Mouse (Mus musculus) c-Kit-positive CD71-positive TER-119-negative erythroid progenitor cells, embryonic 14.5 days (primary cell): Measurements from ENCODE around the gene Timp3.

Experiments
- DNase-seq: peaks from one replicate; pipeline ENCODE4 v3.0.0-alpha.2; 2013; ENCODE audit warnings: low read depth

Timp3 gene

GRCm38 (mm10) chr10:86387821-86388440 lies 87.8 kb downstream of the Timp3 start:
- no peak for DNase-seq

DNA sequence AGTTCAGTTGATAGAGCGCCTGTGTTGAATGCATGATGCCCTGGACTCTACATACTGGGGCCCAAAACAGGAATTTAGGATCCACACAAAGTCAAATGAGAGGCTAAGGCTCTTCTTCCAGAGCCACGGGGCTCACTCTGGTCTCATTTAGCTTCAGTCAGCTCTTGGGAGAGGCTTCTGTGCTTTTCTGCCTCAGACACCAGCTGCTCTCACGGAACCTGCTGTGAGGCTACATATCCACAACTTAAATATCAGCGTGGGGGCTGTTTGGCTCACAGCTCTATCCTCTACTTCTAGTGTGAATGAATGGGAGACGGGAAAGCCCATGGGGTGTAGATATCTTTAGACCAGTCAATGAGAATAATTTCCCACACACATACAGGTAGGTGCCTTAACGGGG lies 88.6 kb downstream of the Timp3 start:
- no peak for DNase-seq

GRCm38 (mm10) chr10:86389357-86389756 lies 89.2 kb downstream of the Timp3 start:
- DNase-seq, result no peak

- no peak for DNase-seq
Measured at GRCm38 (mm10) chr10:86389913-86390312, 89.7 kb downstream of the Timp3 start.

DNA sequence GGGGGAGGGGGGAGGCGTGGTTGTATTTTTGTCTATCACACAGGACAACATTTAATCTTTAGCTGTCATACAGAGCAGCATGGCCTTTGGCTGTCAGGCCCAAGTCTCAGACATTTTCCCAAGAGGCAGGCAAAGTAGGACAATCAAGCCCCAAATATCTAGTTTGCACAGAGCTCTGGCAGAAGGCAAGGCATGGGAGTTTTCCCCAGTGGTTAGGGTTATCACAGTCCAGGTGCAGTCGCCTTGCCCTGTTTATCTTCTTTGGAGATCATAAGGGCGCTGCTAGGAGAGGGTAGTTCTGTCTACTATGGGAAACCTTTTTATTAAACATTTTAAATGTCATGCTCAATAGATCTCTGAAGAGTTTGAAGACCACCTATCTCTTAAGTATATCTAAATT lies 92.2 kb downstream of the Timp3 start:
- DNase-seq, result peak; percentile 11

DNA sequence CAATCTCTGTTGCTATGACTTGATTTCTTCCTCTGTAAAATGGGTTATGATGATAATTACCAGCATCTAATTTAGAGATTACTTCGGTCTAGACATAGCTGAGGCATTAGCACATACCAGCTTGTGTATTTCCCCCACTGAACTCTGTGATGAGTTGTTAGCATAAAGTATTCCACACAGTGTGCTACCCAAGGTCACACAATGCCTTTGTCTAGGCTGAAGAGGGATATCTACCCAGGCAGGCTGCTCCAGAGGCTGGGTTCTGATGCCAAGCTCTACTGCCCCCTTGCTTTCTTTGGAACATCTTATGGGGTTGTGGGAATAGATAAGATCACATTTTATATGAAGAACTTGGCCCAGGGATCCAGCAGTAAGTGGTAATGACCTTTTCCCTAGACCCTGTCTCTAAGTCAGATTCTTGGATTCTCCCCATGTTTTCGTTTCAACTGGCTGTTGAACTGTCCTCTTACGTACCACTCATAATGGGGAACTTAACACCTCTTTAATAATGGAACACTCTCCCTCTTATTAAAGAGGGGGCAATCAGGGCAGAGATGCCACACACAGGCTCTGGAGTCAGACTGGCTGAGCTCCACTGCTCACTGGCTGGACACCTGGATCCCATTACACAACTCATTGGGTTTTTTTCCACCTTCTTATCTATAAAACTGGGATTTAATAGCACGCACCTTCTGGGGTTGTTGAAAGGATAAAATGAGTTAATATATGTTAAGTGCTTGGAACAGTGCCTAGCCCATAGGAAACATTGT lies 97.6 kb downstream of the Timp3 start:
- DNase-seq, result no peak

DNA sequence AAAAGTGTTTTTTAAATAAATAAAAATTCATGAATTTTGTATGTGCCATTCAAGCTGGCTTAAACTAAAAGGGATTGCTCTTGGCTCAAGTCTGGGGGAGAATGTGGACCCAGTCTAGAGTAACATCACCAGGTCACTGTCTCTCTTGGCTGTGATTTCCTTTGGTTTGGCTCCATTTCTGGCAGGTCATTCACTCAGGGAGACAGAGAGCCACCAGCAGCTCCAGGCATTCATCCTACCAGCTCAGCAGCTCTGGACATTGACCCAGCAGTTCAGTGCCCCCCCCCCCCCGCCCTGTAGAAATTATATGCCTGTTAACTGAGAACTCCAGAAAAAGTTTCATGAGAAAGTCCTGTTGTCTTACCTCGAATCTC lies 98.2 kb downstream of the Timp3 start:
- no peak for DNase-seq
